Mouse (Mus musculus): Measurements from ENCODE around the gene Stk10.

DNA sequence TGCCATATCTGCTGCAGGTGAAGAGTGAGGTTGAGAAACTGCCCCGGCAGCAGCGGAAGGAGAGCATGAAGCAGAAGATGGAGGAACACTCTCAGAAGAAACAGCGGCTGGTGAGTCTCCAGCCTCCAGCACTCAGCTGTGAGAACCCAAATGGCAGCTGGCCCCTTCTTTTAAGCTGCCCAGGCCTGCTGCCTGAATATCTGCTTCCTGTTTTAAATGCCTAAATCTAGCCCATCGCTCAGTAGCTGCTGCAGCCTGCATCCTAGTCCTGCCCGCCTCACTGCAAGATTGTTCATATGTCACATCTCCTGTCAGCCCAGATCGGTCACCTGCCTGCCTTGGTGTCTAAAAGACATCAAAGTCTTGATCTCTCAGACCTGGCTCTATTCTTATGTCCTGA lies 77.5 kb downstream of the Stk10 start:
- TF ChIP-seq POLR2A (IDR thresholded peaks at IDR 0.05; ENCODE audit: borderline replicate concordance, low read depth, low read length) (no peak), CTCF (IDR thresholded peaks at IDR 0.05; ENCODE audit: low read depth, low read length) (no peak)
